Mouse (Mus musculus) CH12.LX (cell line): ENCODE measurements around the gene Lep. TPM values are rescaled to one million over a fixed set of nuclear protein-coding genes. Genes with fewer than 3 reads are reported as not detected.

Experiments
- DNase-seq: peaks from one replicate; pipeline ENCODE4 v3.0.0-alpha.2; 2013; ENCODE audit errors: extremely low read depth
- H3K27ac ChIP-seq: 2 replicates; pipeline ENCODE4 v1.5.1; 2012; ENCODE audit warnings: low read depth, mild to moderate bottlenecking, control low read depth, moderate library complexity; ENCODE audit not compliant: insufficient read depth
- H3K27me3 ChIP-seq: replicated peaks from 2 replicates; pipeline ENCODE3; 2012; ENCODE audit warnings: inconsistent platforms
- H3K36me3 ChIP-seq, 2 experiments: replicated peaks in 1 of 2; 2 replicates each; pipeline versions ENCODE3 to v1.6.1; 2012; ENCODE audit warnings: inconsistent platforms in 1 of 2, low read length in 1 of 2, mild to moderate bottlenecking in 1 of 2, mixed read lengths in 1 of 2, moderate library complexity in 1 of 2; ENCODE audit not compliant: control insufficient read depth in 1 of 2, insufficient read depth in 1 of 2
- H3K4me1 ChIP-seq, 2 experiments: 2 replicates each; pipeline ENCODE4 v1.6.1; 2012; ENCODE audit warnings: inconsistent platforms in 1 of 2, moderate library complexity in 1 of 2; ENCODE audit not compliant: insufficient read depth in 2 of 2, control insufficient read depth in 1 of 2
- H3K4me2 ChIP-seq: 2 replicates; pipeline ENCODE4 v1.6.1; 2012; ENCODE audit warnings: low read depth, mild to moderate bottlenecking, control low read depth; ENCODE audit not compliant: poor library complexity, insufficient read depth, severe bottlenecking
- H3K4me3 ChIP-seq, 3 experiments: fragments of 150-350 bp in 1 of 3; sonication (generic) in 1 of 3; replicated peaks in 1 of 3; 2 replicates each; pipeline versions ENCODE3 to v1.5.1; 2011 to 2012; ENCODE audit warnings: low read depth in 2 of 3, low read length in 2 of 3, mild to moderate bottlenecking in 2 of 3, moderate library complexity in 2 of 3, control low read depth in 1 of 3, improper control_type of control experiment in 1 of 3, inconsistent platforms in 1 of 3, mixed read lengths in 1 of 3; ENCODE audit not compliant: poor library complexity in 1 of 3
- H3K79me2 ChIP-seq: replicated peaks from 2 replicates; pipeline ENCODE4 v1.6.1; 2012; ENCODE audit warnings: mild to moderate bottlenecking, moderate library complexity; ENCODE audit not compliant: control insufficient read depth, poor library complexity, insufficient read depth, severe bottlenecking; ENCODE audit errors: extremely low read depth
- H3K9ac ChIP-seq: 2 replicates; pipeline ENCODE4 v1.6.1; 2012; ENCODE audit warnings: low read depth, mild to moderate bottlenecking, control low read depth, moderate library complexity; ENCODE audit not compliant: insufficient read depth
- H3K9me3 ChIP-seq: replicated peaks from 2 replicates; pipeline ENCODE3; 2012; ENCODE audit warnings: low read length, inconsistent platforms, mixed read lengths
- BHLHE40 ChIP-seq: IDR thresholded peaks from 2 replicates; pipeline ENCODE4 v1.6.1; 2011; ENCODE audit warnings: mild to moderate bottlenecking, low read depth, low read length, improper control_type of control experiment
- CHD1 ChIP-seq: IDR thresholded peaks from 2 replicates; pipeline ENCODE4 v1.6.1; 2012; ENCODE audit warnings: low read depth, low read length, improper control_type of control experiment, inconsistent platforms
- CHD2 ChIP-seq: IDR thresholded peaks from 2 replicates; pipeline ENCODE4 v1.6.1; 2011; ENCODE audit warnings: low read length, improper control_type of control experiment
- CTCF ChIP-seq, 2 experiments: IDR thresholded peaks in 1 of 2; conservative IDR thresholded peaks in 1 of 2; 2 replicates each; pipeline ENCODE4 v1.5.1; 2011 to 2012; ENCODE audit warnings: low read depth in 2 of 2, low read length in 2 of 2, improper control_type of control experiment in 1 of 2, inconsistent platforms in 1 of 2, mild to moderate bottlenecking in 1 of 2, moderate library complexity in 1 of 2
- ELF1 ChIP-seq: IDR thresholded peaks from 2 replicates; pipeline ENCODE4 v1.6.1; 2014; ENCODE audit warnings: low read depth, mild to moderate bottlenecking, inconsistent platforms, low read length, improper control_type of control experiment
- EP300 ChIP-seq: IDR thresholded peaks from 2 replicates; pipeline ENCODE4 v1.6.1; 2011; ENCODE audit warnings: low read length, improper control_type of control experiment
- ETS1 ChIP-seq: conservative IDR thresholded peaks from 2 replicates; pipeline ENCODE4 v1.6.1; 2012; ENCODE audit warnings: low read depth, mild to moderate bottlenecking, inconsistent platforms, low read length, improper control_type of control experiment, moderate library complexity
- GABPA ChIP-seq: IDR thresholded peaks from 2 replicates; pipeline ENCODE4 v1.6.1; 2012; ENCODE audit warnings: low read depth, low read length, improper control_type of control experiment, inconsistent platforms; ENCODE audit not compliant: insufficient replicate concordance
- JUN ChIP-seq: IDR thresholded peaks from 2 replicates; pipeline ENCODE4 v1.6.1; 2011; ENCODE audit warnings: low read depth, mild to moderate bottlenecking, low read length, improper control_type of control experiment, moderate library complexity; ENCODE audit not compliant: insufficient read depth
- JUND ChIP-seq: conservative IDR thresholded peaks from 2 replicates; pipeline ENCODE4 v1.6.1; 2011; ENCODE audit warnings: low read depth, low read length, improper control_type of control experiment
- MAFK ChIP-seq: IDR thresholded peaks from 2 replicates; pipeline ENCODE4 v1.6.1; 2011; ENCODE audit warnings: low read length, improper control_type of control experiment; ENCODE audit not compliant: insufficient replicate concordance
- MAX ChIP-seq: IDR thresholded peaks from 2 replicates; pipeline ENCODE4 v1.6.1; 2011; ENCODE audit warnings: low read length, improper control_type of control experiment
- MAZ ChIP-seq: IDR thresholded peaks from 2 replicates; pipeline ENCODE4 v1.6.1; 2012; ENCODE audit warnings: low read depth, mild to moderate bottlenecking, inconsistent platforms, low read length, improper control_type of control experiment, moderate library complexity
- MEF2A ChIP-seq: IDR thresholded peaks from 2 replicates; pipeline ENCODE4 v1.6.1; 2014; ENCODE audit warnings: low read depth, mild to moderate bottlenecking, inconsistent platforms, low read length, improper control_type of control experiment, borderline replicate concordance
- MYC ChIP-seq: IDR thresholded peaks from 2 replicates; pipeline ENCODE4 v1.6.1; 2011; ENCODE audit warnings: low read depth, mild to moderate bottlenecking, improper control_type of control experiment, low read length
- NRF1 ChIP-seq: IDR thresholded peaks from 2 replicates; pipeline ENCODE4 v1.6.1; 2014; ENCODE audit warnings: low read depth, mild to moderate bottlenecking, inconsistent platforms, low read length, improper control_type of control experiment, moderate library complexity
- PAX5 ChIP-seq: IDR thresholded peaks from 2 replicates; pipeline ENCODE4 v1.6.1; 2012; ENCODE audit warnings: low read length, inconsistent platforms, mixed read lengths
- POLR2A ChIP-seq: IDR thresholded peaks from 2 replicates; pipeline ENCODE4 v1.6.1; 2011; ENCODE audit warnings: low read depth, mild to moderate bottlenecking, improper control_type of control experiment, low read length
- RCOR1 ChIP-seq: conservative IDR thresholded peaks from 2 replicates; pipeline ENCODE4 v1.6.1; 2012; ENCODE audit warnings: low read depth, mild to moderate bottlenecking, inconsistent platforms, low read length, improper control_type of control experiment
- SIN3A ChIP-seq: IDR thresholded peaks from 2 replicates; pipeline ENCODE4 v1.6.1; 2012; ENCODE audit warnings: low read length, improper control_type of control experiment, inconsistent platforms
- TBP ChIP-seq: conservative IDR thresholded peaks from 2 replicates; pipeline ENCODE4 v1.6.1; 2011; ENCODE audit warnings: low read depth, low read length, improper control_type of control experiment
- TCF12 ChIP-seq: IDR thresholded peaks from 2 replicates; pipeline ENCODE4 v1.6.1; 2014; ENCODE audit warnings: low read depth, mild to moderate bottlenecking, inconsistent platforms, low read length, improper control_type of control experiment
- UBTF ChIP-seq: IDR thresholded peaks from 2 replicates; pipeline ENCODE4 v1.6.1; 2012; ENCODE audit warnings: low read depth, mild to moderate bottlenecking, inconsistent platforms, low read length, improper control_type of control experiment, moderate library complexity
- ZC3H11A ChIP-seq: IDR thresholded peaks from 2 replicates; pipeline ENCODE4 v1.6.1; 2012; ENCODE audit warnings: low read depth, mild to moderate bottlenecking, inconsistent platforms, low read length, improper control_type of control experiment
- dilution Hi-C: fragments of 300-500 bp; cut with MboI; formaldehyde crosslinking; loops from 2 replicates; pipeline ENCODE4 v1.14.3; 2020; ENCODE audit warnings: low sequenced_read_pairs; ENCODE audit not compliant: extremely low pct_unique_long_range_greater_than_20kb, extremely low pct_ligation_motif_present
- in situ Hi-C: fragments of 300-500 bp; cut with MboI; formaldehyde crosslinking; loops from 3 replicates; pipeline ENCODE4 v1.14.3; 2019; ENCODE audit warnings: low sequenced_read_pairs, low pct_ligation_motif_present, low pct_unique_long_range_greater_than_20kb, mixed read lengths
- polyA plus RNA-seq: library from polyadenylated mRNA; unstranded; fragments of >175 nt; gene quantifications from 2 replicates; pipeline ENCODE4 v1.2.1, GENCODE M21; 2012; ENCODE audit warnings: low read depth; ENCODE audit not compliant: insufficient read length
- total RNA-seq, 2 experiments: library from RNA; depleted of rRNA; stranded (reverse); fragments of 300-350 nt in 1 of 2; fragments of >200 nt in 1 of 2; gene quantifications; 2 replicates each; pipeline ENCODE4 v1.2.3; 2012 to 2014

Lep gene
- total RNA-seq (2012; rRNA removed), result not detected in 2 replicates
- total RNA-seq (2014; rRNA removed), result not detected in 2 replicates
- not detected in 2 replicates for polyA plus RNA-seq

DNA sequence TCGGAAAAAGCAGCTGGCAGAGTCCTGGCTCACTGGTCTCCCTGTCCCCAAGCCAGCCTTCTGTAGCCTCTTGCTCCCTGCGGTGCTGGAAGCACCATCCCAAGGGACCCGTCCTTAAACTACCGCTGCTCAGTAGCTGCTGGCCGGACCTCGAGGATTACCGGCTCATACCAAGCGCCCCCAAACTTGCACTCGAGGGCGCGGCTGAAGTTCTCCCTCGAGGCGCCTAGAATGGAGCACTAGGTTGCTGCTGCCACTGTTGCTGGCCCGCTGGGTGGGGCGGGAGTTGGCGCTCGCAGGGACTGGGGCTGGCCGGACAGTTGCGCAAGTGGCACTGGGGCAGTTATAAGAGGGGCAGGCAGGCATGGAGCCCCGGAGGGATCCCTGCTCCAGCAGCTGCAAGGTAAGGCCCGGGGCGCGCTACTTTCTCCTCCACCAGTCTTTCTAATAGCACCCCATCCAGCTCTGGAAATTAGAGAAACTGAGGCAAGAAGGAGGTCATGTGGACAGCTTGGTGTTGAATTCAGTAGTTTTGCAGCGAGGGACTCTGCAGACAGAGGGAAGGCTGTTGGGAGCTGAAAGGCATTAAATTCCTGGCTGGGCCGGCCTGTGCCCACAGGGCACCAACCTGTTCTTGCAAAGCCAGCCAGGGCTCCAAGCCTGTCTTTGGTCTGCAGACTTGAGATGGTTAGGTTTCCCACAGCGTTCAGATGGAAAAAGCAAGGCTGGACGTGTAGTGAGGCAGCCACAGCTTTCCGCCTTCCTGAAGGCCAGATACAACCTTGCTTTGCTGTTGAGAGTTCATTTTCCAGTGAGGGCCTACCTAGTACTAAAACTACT lies at the start of gene Lep:
Gene Lep, plus strand, starts transcription at position 375 of the 840 bp plus-strand sequence.
- H3K9ac ChIP-seq, result no peak within 1 kb of the TSS
- peaks cover 39% of the 10 kb centered on the region for H3K27me3 ChIP-seq
- no peaks in the 10 kb centered on the region for H3K4me1 ChIP-seq
- dilution Hi-C loops, result no loop called here
- H3K9me3 ChIP-seq, result peaks cover 7% of the 10 kb centered on the region
- in situ Hi-C loops, result no loop called here
- H3K4me3 ChIP-seq, result no peak within 1 kb of the TSS
- H3K27ac ChIP-seq, result no peak within 1 kb of the TSS
- no peaks in the 10 kb centered on the region for H3K79me2 ChIP-seq
- no peaks in the 10 kb centered on the region for H3K36me3 ChIP-seq
- no peak for DNase-seq
- no peak within 1 kb of the TSS for H3K4me2 ChIP-seq
- no peak for TF ChIP-seq UBTF
- no peak for TF ChIP-seq MAX
- TF ChIP-seq SIN3A, result no peak
- no peak for TF ChIP-seq CHD2
- no peak for TF ChIP-seq NRF1
- no peak for TF ChIP-seq ELF1
- TF ChIP-seq GABPA, result no peak
- TF ChIP-seq JUND, result no peak
- TF ChIP-seq BHLHE40, result no peak
- TF ChIP-seq POLR2A, result no peak
- TF ChIP-seq CHD1, result no peak
- TF ChIP-seq MAFK, result no peak
- TF ChIP-seq TBP, result no peak
- no peak for TF ChIP-seq MEF2A
- no peak for TF ChIP-seq ETS1
- no peak for TF ChIP-seq PAX5
- TF ChIP-seq RCOR1, result no peak
- no peak for TF ChIP-seq MAZ
- no peak for TF ChIP-seq TCF12
- TF ChIP-seq, all 38 proteins: peak for 0

DNA sequence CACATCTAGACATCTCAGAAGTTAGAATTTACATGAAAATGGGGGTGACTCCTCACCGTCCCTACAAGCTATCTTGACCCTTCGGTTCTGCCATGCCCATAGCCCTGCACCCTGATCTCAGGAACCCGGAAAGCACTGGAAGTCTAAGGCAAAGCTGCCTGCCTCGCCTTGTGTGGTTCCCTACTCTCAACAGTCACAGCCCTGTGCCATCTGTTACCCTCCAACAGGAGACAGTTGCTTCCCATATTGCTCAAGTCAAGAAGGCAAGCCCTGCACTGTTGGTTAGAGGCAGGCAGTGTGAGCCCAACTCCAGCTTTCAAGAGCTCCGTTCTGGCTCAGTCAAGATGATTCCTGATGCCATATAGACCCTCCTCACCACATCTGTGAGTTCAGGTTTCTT lies 48.4 kb upstream of the Lep start:
- no peak for DNase-seq
- H3K4me2 ChIP-seq, result no peak overlapping the region
- dilution Hi-C loops, result no loop called here
- H3K27ac ChIP-seq, result no peak overlapping the region
- H3K9me3 ChIP-seq, result no peaks in the 10 kb centered on the region
- H3K4me1 ChIP-seq, result no peaks in the 10 kb centered on the region
- in situ Hi-C loops, result loop anchor here (25.0 kb wide), 2 partner anchors 449 to 599 kb away; partner anchors contain the start of gene Arf5
- H3K9ac ChIP-seq, result no peak overlapping the region
- H3K79me2 ChIP-seq, result no peaks in the 10 kb centered on the region
- H3K27me3 ChIP-seq, result peaks cover 6% of the 10 kb centered on the region
- TF ChIP-seq ELF1 (no peak), ZC3H11A (no peak), JUN (no peak), CTCF (conservative IDR thresholded peaks at IDR 0.05 in 1 of 2, IDR thresholded peaks at IDR 0.05 in 1 of 2; ENCODE audit: low read depth in 2 of 2, low read length in 2 of 2) (no peak), PAX5 (no peak), MYC (no peak), EP300 (no peak), UBTF (no peak), MAFK (no peak)
- H3K4me3 ChIP-seq, result no peak overlapping the region
- H3K36me3 ChIP-seq, result no peaks in the 10 kb centered on the region
